Mouse (Mus musculus) kidney, postnatal 0 days (tissue): ENCODE results near the gene Farp1. TPM values are rescaled to one million over a fixed set of nuclear protein-coding genes. Genes with fewer than 3 reads are reported as not detected.

Experiments
- ATAC-seq: fragments of 200-750 bp; cut with Nextera tagmentation; replicated peaks from 2 replicates; pipeline ENCODE4 v1.8.0; 2017; ENCODE audit warnings: low read depth, moderate number of reproducible peaks, moderate TSS enrichment, moderate library complexity; ENCODE audit not compliant: low FRiP score
- DNase-seq: peaks from one replicate; pipeline ENCODE4 v3.0.0-alpha.2; 2016; ENCODE audit warnings: low spot score
- H3K27ac ChIP-seq: fragments of 300-500 bp; sonication (generic); 2 replicates; pipeline ENCODE4 v1.5.1; 2014; ENCODE audit warnings: mild to moderate bottlenecking
- H3K27me3 ChIP-seq: fragments of 300-500 bp; sonication (generic); 2 replicates; pipeline ENCODE4 v1.6.1; 2014; ENCODE audit warnings: low read length, mixed read lengths; ENCODE audit not compliant: insufficient read depth
- H3K36me3 ChIP-seq: fragments of 300-500 bp; sonication (generic); 2 replicates; pipeline ENCODE4 v1.6.1; 2014; ENCODE audit warnings: low read length, mixed read lengths; ENCODE audit not compliant: insufficient read depth
- H3K4me1 ChIP-seq: fragments of 300-500 bp; sonication (generic); replicated peaks from 2 replicates; pipeline ENCODE4 v1.6.1; 2014; ENCODE audit warnings: antibody characterized with exemption, low read length, mixed read lengths; ENCODE audit not compliant: insufficient read depth
- H3K4me2 ChIP-seq: fragments of 300-500 bp; sonication (generic); 2 replicates; pipeline ENCODE4 v1.6.1; 2014; ENCODE audit warnings: mild to moderate bottlenecking, low read length, moderate library complexity, mixed read lengths
- H3K4me3 ChIP-seq: fragments of 300-500 bp; sonication (generic); replicated peaks from 2 replicates; pipeline ENCODE4 v1.5.1; 2014; ENCODE audit warnings: low read depth, low read length
- H3K9ac ChIP-seq: fragments of 300-500 bp; sonication (generic); 2 replicates; pipeline ENCODE4 v1.6.1; 2014; ENCODE audit warnings: low read depth, low read length
- H3K9me3 ChIP-seq: fragments of 300-500 bp; sonication (generic); replicated peaks from 2 replicates; pipeline ENCODE4 v1.6.1; 2016; ENCODE audit warnings: low read length, inconsistent platforms, mixed read lengths
- CTCF ChIP-seq: IDR thresholded peaks from 2 replicates; pipeline ENCODE4 v1.5.1; 2016; ENCODE audit warnings: antibody characterized with exemption, low read depth, mild to moderate bottlenecking, moderate library complexity
- WGBS: fragments of 180-500 bp; shearing (Covaris S2); extraction: QIAGEN DNeasy Blood & Tissue Kit; methylation state at CpG from one replicate; pipeline ENCODE4 v1.1.7; 2014; 5-methylcytosine and 5-hydroxymethylcytosine counted together
- polyA plus RNA-seq: library from polyadenylated mRNA; unstranded; fragments of >200 nt; fragmentation: Nextera tagmentation; extraction: Ambion mirVana; gene quantifications from 2 replicates; pipeline ENCODE4 v1.2.1, GENCODE M21; 2015

Farp1 gene
- polyA plus RNA-seq, 1 experiment from 2014 or later: 23.4 TPM

- ATAC-seq: no peak
- Histone ChIP-seq H3K27ac (peak overlapping the region; percentile 87), H3K9me3 (no peaks in the 10 kb centered on the region), H3K9ac (no peak overlapping the region), H3K36me3 (no peaks in the 10 kb centered on the region), H3K4me3 (no peak overlapping the region), H3K4me2 (peak overlapping the region; percentile 41; the same call in 1 of the 2 replicates), H3K4me1 (peaks cover 23% of the 10 kb centered on the region), H3K27me3 (no peaks in the 10 kb centered on the region)
- no peak for TF ChIP-seq CTCF
- 31% methylated on average over 2 of the region's 2 CpGs for WGBS
- no peak for DNase-seq
These were observed 109.5 kb downstream of the Farp1 start for GRCm38 (mm10) chr14:121144496-121144895.

DNA sequence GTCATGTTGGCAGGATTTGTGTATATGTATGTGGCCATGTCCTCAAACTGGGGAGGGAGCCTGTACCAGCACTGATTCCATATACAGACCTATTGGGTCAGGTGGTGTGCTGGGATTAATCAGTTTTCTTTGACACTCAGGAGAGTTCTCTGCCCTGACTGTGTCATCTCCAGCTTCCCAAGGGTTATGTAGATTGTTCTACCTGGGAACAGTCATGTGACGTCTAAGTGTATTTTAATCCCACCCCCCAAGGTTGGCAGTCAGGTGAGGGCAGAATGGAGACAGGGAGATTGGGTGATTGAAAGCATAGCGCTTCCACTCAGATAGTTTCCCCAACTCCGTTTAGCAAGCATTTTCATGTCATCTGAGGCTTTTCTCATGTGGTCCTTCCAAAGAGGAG, 110.3 kb downstream of the Farp1 start:
- no peaks in the 10 kb centered on the region for H3K27me3 ChIP-seq
- TF ChIP-seq CTCF: no peak
- WGBS: 31% methylated on average over 3 of the region's 3 CpGs
- no peak overlapping the region for H3K9ac ChIP-seq
- H3K4me1 ChIP-seq: peaks cover 23% of the 10 kb centered on the region
- ATAC-seq (peak; percentile 50), DNase-seq (no peak)
- peak overlapping the region; percentile 87 for H3K27ac ChIP-seq
- H3K36me3 ChIP-seq: no peaks in the 10 kb centered on the region
- no peak overlapping the region for H3K4me3 ChIP-seq
- peak overlapping the region; percentile 41 for H3K4me2 ChIP-seq
- H3K9me3 ChIP-seq: no peaks in the 10 kb centered on the region

- peak; percentile 86 for ATAC-seq
- Histone ChIP-seq H3K4me2 (peak overlapping the region; percentile 41), H3K4me3 (no peak overlapping the region), H3K4me1 (peaks cover 23% of the 10 kb centered on the region), H3K9ac (no peak overlapping the region), H3K27me3 (no peaks in the 10 kb centered on the region), H3K36me3 (no peaks in the 10 kb centered on the region), H3K9me3 (no peaks in the 10 kb centered on the region), H3K27ac (peak overlapping the region; percentile 87)
- peak; percentile 64 for DNase-seq
- WGBS: 16% methylated on average over 10 of the region's 10 CpGs
- no peak for TF ChIP-seq CTCF
These were observed 110.7 kb downstream of the Farp1 start for GRCm38 (mm10) chr14:121145698-121146097.

DNA sequence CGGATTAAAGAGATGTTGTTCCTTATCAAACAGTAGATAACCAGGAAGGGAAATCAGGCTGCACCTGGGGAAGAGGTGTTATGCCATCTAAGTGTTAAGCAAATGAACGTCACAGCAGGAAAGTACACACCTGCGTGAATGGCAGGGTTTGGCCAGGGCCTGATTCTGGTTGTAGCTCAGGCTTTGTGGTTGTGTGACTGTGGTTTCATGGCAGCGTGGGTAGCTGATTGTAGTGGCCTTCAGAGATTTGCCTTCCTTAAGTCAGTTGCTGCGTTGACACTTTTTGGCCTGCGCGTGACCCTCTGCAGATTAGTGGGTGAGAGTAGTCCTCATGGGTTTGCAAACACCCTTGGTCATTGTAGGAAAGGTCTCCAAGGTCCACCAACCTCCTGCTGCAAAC, 111.2 kb downstream of the Farp1 start:
- no peak for DNase-seq
- peaks cover 23% of the 10 kb centered on the region for H3K4me1 ChIP-seq
- no peak for TF ChIP-seq CTCF

DNA sequence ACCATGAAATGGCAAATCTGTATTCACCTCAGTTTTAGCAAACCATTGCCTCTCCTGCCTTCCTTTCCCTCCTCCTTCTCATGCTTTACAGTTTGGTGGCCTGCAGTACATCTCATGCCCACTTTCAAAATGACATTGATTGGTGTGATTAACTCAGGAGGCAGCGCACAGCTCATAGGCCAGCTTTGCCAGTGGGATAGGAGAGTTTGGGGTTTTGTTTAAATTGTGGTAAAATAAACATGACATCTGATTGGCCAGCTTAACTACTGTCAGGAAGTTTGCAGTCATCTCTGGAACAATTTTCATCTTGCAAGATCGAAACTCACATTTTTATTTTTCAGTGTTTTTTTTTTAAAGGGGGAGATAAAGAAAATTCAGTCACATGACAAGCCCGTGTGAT, 112.0 kb downstream of the Farp1 start:
- Histone ChIP-seq H3K4me3 (no peak overlapping the region), H3K9ac (no peak overlapping the region), H3K4me1 (peaks cover 24% of the 10 kb centered on the region), H3K36me3 (no peaks in the 10 kb centered on the region), H3K27ac (peak overlapping the region; percentile 42; the same call in 1 of the 2 replicates), H3K27me3 (no peaks in the 10 kb centered on the region), H3K9me3 (no peaks in the 10 kb centered on the region), H3K4me2 (no peak overlapping the region)
- DNase-seq: no peak
- WGBS: 76% methylated on average over 3 of the region's 3 CpGs
- ATAC-seq: no peak
- no peak for TF ChIP-seq CTCF

More for the DNA sequence above, 111.2 kb downstream of the Farp1 start:
- Histone ChIP-seq H3K9me3 (no peaks in the 10 kb centered on the region), H3K4me3 (no peak overlapping the region), H3K27ac (peak overlapping the region; percentile 79), H3K4me2 (no peak overlapping the region), H3K36me3 (no peaks in the 10 kb centered on the region), H3K9ac (no peak overlapping the region), H3K27me3 (no peaks in the 10 kb centered on the region)
- WGBS: 60% methylated on average over 7 of the region's 7 CpGs
- no peak for ATAC-seq

- Histone ChIP-seq H3K36me3 (no peaks in the 10 kb centered on the region), H3K9me3 (no peaks in the 10 kb centered on the region), H3K27ac (no peak overlapping the region), H3K9ac (no peak overlapping the region), H3K4me1 (peaks cover 33% of the 10 kb centered on the region), H3K4me2 (no peak overlapping the region), H3K4me3 (no peak overlapping the region), H3K27me3 (no peaks in the 10 kb centered on the region)
- 70% methylated on average over 11 of the region's 11 CpGs for WGBS
- ATAC-seq (no peak), DNase-seq (no peak)
- TF ChIP-seq CTCF: no peak
These were observed 113.2 kb downstream of the Farp1 start for GRCm38 (mm10) chr14:121148088-121148785.
